Mouse (Mus musculus) kidney, adult 2 months (tissue): ENCODE measurements at regions not wholly inside any gene's neighbourhood (a gene's known extent, or its start where the extent isn't known, plus 50 kb on each side); places are given as distances from the start of the nearest gene placed in this dataset.

Experiments
- CTCF ChIP-seq: fragments of 200-500 bp; conservative IDR thresholded peaks from 2 replicates; pipeline ENCODE4 v1.5.1; 2011; ENCODE audit warnings: low read depth, mild to moderate bottlenecking, control low read depth, low read length, moderate library complexity, mixed read lengths; ENCODE audit not compliant: insufficient read depth, insufficient read length
- POLR2A ChIP-seq: fragments of 200-500 bp; IDR thresholded peaks from one replicate; pipeline ENCODE4 v1.6.1; 2011; ENCODE audit warnings: low read depth, low read length, control low read depth

- TF ChIP-seq CTCF, result no peak
- TF ChIP-seq POLR2A, result no peak
Measured at GRCm38 (mm10) chr4:27979210-27979771, 833.6 kb upstream of the Epha7 start.
